Mouse (Mus musculus): ENCODE data around the gene Myrfl.

Gene Myrfl

GRCm38 (mm10) chr10:116828099-116828498 lies 68.6 kb downstream of the Myrfl start:
- no peak for DNase-seq (ENCODE audit: extremely low read depth, low read depth, low spot score)

GRCm38 (mm10) chr10:116827306-116827705 lies 69.4 kb downstream of the Myrfl start:
- DNase-seq (ENCODE audit: extremely low read depth, low read depth, low spot score): no peak

- DNase-seq (ENCODE audit: extremely low read depth, low read depth, low spot score): no peak
These were observed 81.2 kb downstream of the Myrfl start for GRCm38 (mm10) chr10:116815311-116816060.

- no peak for DNase-seq (ENCODE audit: extremely low read depth, low read depth, low spot score)
These were observed 83.6 kb downstream of the Myrfl start for GRCm38 (mm10) chr10:116813150-116813549.

- no peak for DNase-seq (ENCODE audit: extremely low read depth, low read depth, low spot score)
These were observed 86.0 kb downstream of the Myrfl start for GRCm38 (mm10) chr10:116810738-116811137.

- DNase-seq (ENCODE audit: extremely low read depth, low read depth, low spot score): no peak
These were observed 87.3 kb downstream of the Myrfl start for GRCm38 (mm10) chr10:116809383-116809782.

- no peak for DNase-seq (ENCODE audit: extremely low read depth, low read depth, low spot score)
These were observed 88.0 kb downstream of the Myrfl start for GRCm38 (mm10) chr10:116808556-116809353.

- DNase-seq (ENCODE audit: extremely low read depth, low read depth, low spot score): no peak
These were observed 94.4 kb downstream of the Myrfl start for GRCm38 (mm10) chr10:116802178-116802794.

GRCm38 (mm10) chr10:116801281-116801680 lies 95.4 kb downstream of the Myrfl start:
- no peak for DNase-seq (ENCODE audit: extremely low read depth, low read depth, low spot score)

GRCm38 (mm10) chr10:116796066-116796465 lies 100.7 kb downstream of the Myrfl start:
- DNase-seq (ENCODE audit: extremely low read depth, low read depth, low spot score): no peak

GRCm38 (mm10) chr10:116789096-116789495 lies 107.6 kb downstream of the Myrfl start:
- no peak for DNase-seq (ENCODE audit: extremely low read depth, low read depth, low spot score)

GRCm38 (mm10) chr10:116788431-116788830 lies 108.3 kb downstream of the Myrfl start:
- DNase-seq (ENCODE audit: extremely low read depth, low read depth, low spot score): no peak

GRCm38 (mm10) chr10:116784098-116784497 lies 112.6 kb downstream of the Myrfl start:
- DNase-seq (ENCODE audit: extremely low read depth, low read depth, low spot score): no peak

- DNase-seq (ENCODE audit: extremely low read depth, low read depth, low spot score): no peak
These were observed 113.7 kb downstream of the Myrfl start for GRCm38 (mm10) chr10:116783020-116783419.

GRCm38 (mm10) chr10:116777947-116778346 lies 118.8 kb downstream of the Myrfl start:
- no peak for DNase-seq (ENCODE audit: extremely low read depth, low read depth, low spot score)

- no peak for DNase-seq (ENCODE audit: extremely low read depth, low read depth, low spot score)
These were observed 119.9 kb downstream of the Myrfl start for GRCm38 (mm10) chr10:116776846-116777245.

GRCm38 (mm10) chr10:116773846-116774750 lies 122.6 kb downstream of the Myrfl start:
- no peak for DNase-seq (ENCODE audit: extremely low read depth, low read depth, low spot score)

GRCm38 (mm10) chr10:116771215-116771935 lies 125.3 kb downstream of the Myrfl start:
- DNase-seq (ENCODE audit: extremely low read depth, low read depth, low spot score): no peak

- DNase-seq (ENCODE audit: extremely low read depth, low read depth, low spot score): no peak
These were observed 128.1 kb downstream of the Myrfl start for GRCm38 (mm10) chr10:116768642-116769041.

- DNase-seq (ENCODE audit: extremely low read depth, low read depth, low spot score): no peak
These were observed 130.2 kb downstream of the Myrfl start for GRCm38 (mm10) chr10:116766525-116766924.

All from fat pad, adult 2 months (tissue).